Mouse (Mus musculus) layer of hippocampus, postnatal 36 days (tissue): ENCODE data around the gene Zfp39. TPM values are rescaled to one million over a fixed set of nuclear protein-coding genes. Genes with fewer than 3 reads are reported as not detected.

ENCODE experiments used
- total RNA-seq, 2 experiments: library from RNA; stranded (reverse); gene quantifications; 2 replicates each; pipeline ENCODE4 v1.2.3; 2021

Gene Zfp39
- total RNA-seq, 2 experiments from 2014 or later: 8.4 to 9.2 TPM

Other genes starting within 250 kb of the Zfp39 start
- gene Olfr322, start 245.4 kb downstream of the Zfp39 start, total RNA-seq: not detected
- gene Olfr320, start 223.1 kb downstream of the Zfp39 start, total RNA-seq: not detected
- not detected for gene Olfr319, start 205.1 kb downstream of the Zfp39 start, total RNA-seq
- not detected for gene Olfr318, start 180.2 kb downstream of the Zfp39 start, total RNA-seq
- gene Olfr317, start 165.0 kb downstream of the Zfp39 start, total RNA-seq: under 1 TPM in 1 of 2 experiments, not detected in 1; 0.20 TPM
- gene Olfr316, start 151.5 kb downstream of the Zfp39 start, total RNA-seq: under 1 TPM; 0.45 to 0.48 TPM
- not detected for gene Olfr315, start 131.0 kb downstream of the Zfp39 start, total RNA-seq
- gene Olfr314, start 121.3 kb downstream of the Zfp39 start, total RNA-seq: not detected
- 1 to 10 TPM; 5.9 to 7.5 TPM for gene Fam183b, start 102.3 kb downstream of the Zfp39 start, total RNA-seq
- not detected for gene Olfr313, start 89.2 kb downstream of the Zfp39 start, total RNA-seq
- not detected for gene Olfr312, start 75.0 kb downstream of the Zfp39 start, total RNA-seq
- gene Olfr311, start 65.0 kb downstream of the Zfp39 start, total RNA-seq: not detected
- gene Gm12258, start 57.1 kb downstream of the Zfp39 start, total RNA-seq: 10 to 100 TPM; 19.3 to 20.0 TPM
- 10 to 100 TPM in 1 of 2 experiments, 1 to 10 TPM in 1; 9.7 to 12.2 TPM for gene 2810021J22Rik, start 37.0 kb downstream of the Zfp39 start, total RNA-seq
- gene Btnl10, start 13.7 kb upstream of the Zfp39 start, total RNA-seq: under 1 TPM in 1 of 2 experiments, not detected in 1; 0.12 TPM
- gene Rnf187, start 34.7 kb upstream of the Zfp39 start, total RNA-seq: 100 to 1,000 TPM; 478 to 523 TPM
- gene Hist3h2ba, start 44.7 kb upstream of the Zfp39 start, total RNA-seq: 10 to 100 TPM; 88.8 to 93.5 TPM
- gene Hist3h2a, start 50.5 kb upstream of the Zfp39 start, total RNA-seq: 10 to 100 TPM; 73.2 to 83.2 TPM
- gene Trim17, start 50.5 kb upstream of the Zfp39 start, total RNA-seq: 1 to 10 TPM; 5.6 to 6.2 TPM
- 10 to 100 TPM; 28.8 to 29.3 TPM for gene Trim11, start 73.9 kb upstream of the Zfp39 start, total RNA-seq
- gene Obscn, start 232.2 kb upstream of the Zfp39 start, total RNA-seq: 1 to 10 TPM; 1.2 to 1.7 TPM